Mouse (Mus musculus): ENCODE measurements around the gene Tlx3.

GRCm38 (mm10) chr11:33193695-33194094 lies 9.7 kb downstream of the Tlx3 start:
- TF ChIP-seq CTCF (IDR thresholded peaks at IDR 0.05; ENCODE audit: low read depth, low read length) (no peak), POLR2A (IDR thresholded peaks at IDR 0.05; ENCODE audit: extremely low read depth, insufficient read depth, low read length) (no peak)
